Mouse (Mus musculus) olfactory bulb, adult 2 months (tissue): ENCODE data around the gene Pcare. TPM values are rescaled to one million over a fixed set of nuclear protein-coding genes. Genes with fewer than 3 reads are reported as not detected.
A peak's percentile ranks its signal among the peaks of the same experiment; 100 is the strongest.

Experiments used
- H3K27ac ChIP-seq: fragments of 200-500 bp; 2 replicates; pipeline ENCODE4 v1.5.1; 2012; ENCODE audit warnings: low read depth, low read length; ENCODE audit not compliant: insufficient read depth
- H3K4me1 ChIP-seq: fragments of 200-500 bp; 2 replicates; pipeline ENCODE4 v1.6.1; 2012; ENCODE audit warnings: low read length; ENCODE audit not compliant: control insufficient read depth, insufficient read depth
- H3K4me3 ChIP-seq: fragments of 200-500 bp; 2 replicates; pipeline ENCODE4 v1.5.1; 2012; ENCODE audit warnings: mild to moderate bottlenecking, low read depth, low read length, moderate library complexity; ENCODE audit not compliant: insufficient read depth
- CTCF ChIP-seq: fragments of 200-500 bp; IDR thresholded peaks from 2 replicates; pipeline ENCODE4 v1.5.1; 2012; ENCODE audit warnings: low read depth, mild to moderate bottlenecking, low read length, moderate library complexity; ENCODE audit not compliant: insufficient read depth
- POLR2A ChIP-seq: fragments of 200-500 bp; IDR thresholded peaks from 2 replicates; pipeline ENCODE4 v1.6.1; 2012; ENCODE audit warnings: mild to moderate bottlenecking, low read depth, low read length, moderate library complexity; ENCODE audit not compliant: insufficient read depth
- WGBS: fragments of 180-500 bp; shearing (Covaris S2); methylation state at CpG from one replicate; pipeline ENCODE4 v1.1.7; 2018; 5-methylcytosine and 5-hydroxymethylcytosine counted together
- polyA plus RNA-seq: library from polyadenylated mRNA; stranded (reverse); fragments of >200 nt; gene quantifications from 2 replicates; pipeline ENCODE4 v1.2.4, GENCODE M21; 2012; ENCODE audit warnings: low replicate concordance; ENCODE audit not compliant: missing spikeins, insufficient read depth, insufficient read length

Pcare gene
- polyA plus RNA-seq, 1 experiment = not detected

DNA sequence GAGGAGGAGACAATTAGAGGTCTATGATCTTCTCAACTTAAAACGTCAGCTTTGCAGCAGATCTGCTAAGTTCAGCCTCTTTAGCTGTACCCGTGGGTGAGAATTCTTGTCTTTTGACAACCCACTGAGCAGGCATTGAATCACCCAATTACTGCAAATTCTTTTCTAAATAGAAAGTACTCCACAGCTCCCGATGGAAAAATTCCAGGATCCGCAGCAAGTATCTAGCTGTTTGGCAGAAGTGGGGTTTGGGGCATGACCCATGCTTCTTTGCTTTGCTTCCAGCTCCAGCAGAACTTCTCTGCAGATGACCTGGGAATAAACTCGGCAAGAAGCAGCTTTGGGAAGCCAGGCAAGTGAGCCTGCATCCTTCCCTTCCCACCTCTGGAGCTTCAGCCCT lies 9.8 kb downstream of the Pcare start:
- WGBS = 5% methylated on average over 5 of the region's 5 CpGs
- Histone ChIP-seq H3K4me1 (peaks cover 39% of the 10 kb centered on the region), H3K27ac (peak overlapping the region; percentile 93), H3K4me3 (no peak overlapping the region)
- TF ChIP-seq POLR2A (no peak), CTCF (no peak)

- no peak for TF ChIP-seq CTCF
- TF ChIP-seq POLR2A = no peak
- Histone ChIP-seq H3K4me3 (no peak overlapping the region), H3K27ac (peak overlapping the region; percentile 76), H3K4me1 (peaks cover 34% of the 10 kb centered on the region)
- whole genome bisulfite sequencing = 74% methylated on average over 3 of the region's 3 CpGs
Measured at GRCm38 (mm10) chr17:71742156-71742555, 10.5 kb downstream of the Pcare start.

DNA sequence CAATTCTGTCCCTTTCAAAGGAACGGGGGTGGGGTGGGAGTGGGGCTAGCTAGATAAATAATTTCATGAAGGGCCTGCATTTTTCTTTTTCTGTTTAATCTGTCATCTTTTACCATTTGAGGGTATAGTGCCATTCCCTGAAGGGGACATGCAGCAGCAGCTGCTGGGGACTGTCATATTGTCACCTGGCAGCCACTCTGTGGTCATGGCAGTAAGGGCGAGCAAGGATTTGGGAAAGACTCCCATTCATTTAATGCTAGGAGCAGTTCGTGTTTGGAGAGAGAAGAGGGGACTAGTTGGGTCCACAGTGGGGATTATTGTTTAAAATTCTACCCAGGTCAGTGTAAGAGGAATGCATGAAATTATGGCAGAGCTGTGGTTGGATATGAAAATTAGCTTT lies 16.3 kb downstream of the Pcare start:
- Histone ChIP-seq H3K4me1 (peaks cover 9% of the 10 kb centered on the region), H3K27ac (no peak overlapping the region), H3K4me3 (no peak overlapping the region)
- 68% methylated on average over 3 of the region's 3 CpGs for WGBS
- TF ChIP-seq CTCF (no peak), POLR2A (no peak)

DNA sequence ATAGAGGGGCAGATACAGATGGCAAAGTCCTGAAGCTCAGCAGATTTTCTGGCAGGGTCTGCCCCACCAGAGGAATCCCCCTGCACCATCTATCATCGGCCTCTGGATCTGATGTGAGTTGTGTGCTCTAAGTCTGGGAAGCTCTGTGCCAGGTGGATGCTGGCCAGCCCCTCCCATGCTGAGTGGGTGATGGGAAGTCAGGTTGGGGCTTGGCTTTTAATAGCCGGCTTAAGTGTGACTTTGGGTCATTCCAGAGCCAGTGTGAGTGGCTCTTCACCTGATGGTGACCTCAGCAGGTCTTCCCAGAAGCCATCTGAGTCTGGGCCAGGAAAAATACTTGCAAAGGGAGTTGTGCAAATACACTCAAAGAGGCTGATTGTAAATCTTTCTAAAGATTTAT lies 22.0 kb downstream of the Pcare start:
- Histone ChIP-seq H3K4me3 (no peak overlapping the region), H3K4me1 (peaks cover 6% of the 10 kb centered on the region; the same call in 1 of the 2 replicates), H3K27ac (no peak overlapping the region)
- TF ChIP-seq POLR2A (no peak), CTCF (no peak)
- 66% methylated on average over 2 of the region's 2 CpGs for WGBS

GRCm38 (mm10) chr17:71721019-71721418 lies 31.7 kb downstream of the Pcare start:
- peaks cover 8% of the 10 kb centered on the region for H3K4me1 ChIP-seq
- WGBS = 84% methylated on average over 3 of the region's 3 CpGs
- no peak for TF ChIP-seq POLR2A
- TF ChIP-seq CTCF = no peak
- peak overlapping the region; percentile 69 for H3K27ac ChIP-seq
- H3K4me3 ChIP-seq = no peak overlapping the region

DNA sequence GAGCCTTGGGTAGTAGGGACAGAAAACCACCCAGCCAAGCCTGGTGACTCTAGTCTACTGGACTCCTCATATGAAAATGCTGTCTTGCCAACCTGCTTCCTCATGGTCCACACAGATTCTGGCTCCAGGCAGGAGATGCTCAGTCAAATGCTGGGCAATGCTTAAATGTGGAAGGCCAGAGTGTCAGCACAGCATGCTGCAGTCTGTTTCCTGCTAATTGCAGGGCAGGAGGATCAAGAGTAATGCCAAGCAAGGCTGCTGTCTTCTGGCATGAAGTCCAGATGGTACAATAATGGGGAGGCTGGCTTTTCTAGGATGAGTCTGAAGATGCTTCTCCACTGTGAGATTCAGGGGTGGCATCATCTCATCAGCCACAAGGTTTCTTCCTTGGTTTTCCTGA lies 32.3 kb downstream of the Pcare start:
- TF ChIP-seq POLR2A (no peak), CTCF (no peak)
- H3K27ac ChIP-seq = peak overlapping the region; percentile 69

DNA sequence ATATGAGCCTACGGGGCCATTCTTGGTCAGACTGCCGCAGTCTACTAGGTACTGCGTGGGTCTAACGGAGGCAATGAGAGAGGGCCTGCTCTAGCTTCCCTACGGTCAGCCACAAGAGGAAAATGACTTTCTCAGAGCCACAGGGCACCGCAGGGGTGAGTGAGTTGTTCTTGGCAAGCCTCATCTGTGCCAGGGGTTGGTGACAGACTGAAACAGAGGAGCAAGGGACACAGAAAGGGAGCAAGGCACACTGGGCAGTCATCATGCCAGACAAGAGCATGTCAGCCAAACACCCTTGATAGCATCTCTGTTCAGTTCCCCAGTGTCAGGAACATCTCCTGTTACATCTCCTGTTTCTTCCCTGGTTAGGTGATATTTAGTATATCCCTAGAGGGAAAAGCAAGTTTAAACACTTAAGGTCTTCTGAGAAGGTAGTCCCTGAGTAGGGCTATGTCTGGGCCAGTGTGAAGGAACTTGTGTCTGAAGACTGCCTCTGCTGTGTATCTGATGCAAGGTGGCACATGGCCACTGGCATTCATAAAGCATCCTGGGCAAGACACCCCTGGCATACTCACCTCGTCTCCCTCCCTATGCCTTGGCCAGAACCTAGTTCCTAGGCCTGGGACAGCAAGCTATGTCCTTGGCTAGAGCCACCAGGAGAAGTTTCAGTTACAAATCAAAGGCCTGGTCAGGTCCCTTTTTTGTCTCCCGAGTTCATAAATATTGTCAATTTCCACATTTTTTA lies 34.6 kb downstream of the Pcare start:
- TF ChIP-seq CTCF = no peak
- no peak for TF ChIP-seq POLR2A
- H3K4me1 ChIP-seq = peaks cover 14% of the 10 kb centered on the region
- WGBS = 92% methylated on average over 8 of the region's 8 CpGs

More for the DNA sequence above, 32.3 kb downstream of the Pcare start:
- Histone ChIP-seq H3K4me3 (no peak overlapping the region), H3K4me1 (peaks cover 8% of the 10 kb centered on the region)

DNA sequence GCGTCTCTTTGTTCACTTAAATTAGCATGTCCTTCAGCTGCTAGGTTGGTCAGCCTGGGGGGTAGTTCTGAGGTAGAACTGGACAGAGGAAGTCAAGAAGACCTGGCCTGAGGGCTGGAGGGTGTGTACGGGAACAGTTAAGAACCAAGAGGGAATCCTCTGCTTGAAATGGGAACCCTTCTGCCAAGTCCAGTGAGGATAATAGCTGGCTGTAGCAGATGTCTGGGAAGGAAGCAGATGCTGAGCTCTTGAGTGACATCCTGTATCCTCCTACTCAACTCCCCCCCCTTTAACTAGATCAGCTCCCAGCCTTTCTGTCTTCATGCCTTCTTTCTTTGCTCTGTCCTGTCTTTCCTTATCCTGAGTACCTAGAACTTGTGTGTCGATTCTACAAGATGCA lies 37.7 kb downstream of the Pcare start:
- WGBS = 55% methylated on average over 3 of the region's 3 CpGs

More for the DNA sequence above, 34.6 kb downstream of the Pcare start:
- no peak overlapping the region for H3K4me3 ChIP-seq
- no peak overlapping the region for H3K27ac ChIP-seq

GRCm38 (mm10) chr17:71712279-71712678 lies 40.4 kb downstream of the Pcare start:
- no peak overlapping the region for H3K27ac ChIP-seq
- no peak for TF ChIP-seq POLR2A
- no peak for TF ChIP-seq CTCF
- no peak overlapping the region for H3K4me3 ChIP-seq
- peaks cover 19% of the 10 kb centered on the region for H3K4me1 ChIP-seq
- 67% methylated on average over 6 of the region's 6 CpGs for WGBS

More for the DNA sequence above, 37.7 kb downstream of the Pcare start:
- no peak overlapping the region for H3K27ac ChIP-seq
- TF ChIP-seq POLR2A (no peak), CTCF (no peak)
- H3K4me1 ChIP-seq = peaks cover 6% of the 10 kb centered on the region
- no peak overlapping the region for H3K4me3 ChIP-seq
